Mouse (Mus musculus) hindbrain, embryonic 15.5 days (tissue): ENCODE data around the gene Spata45. TPM values are rescaled to one million over a fixed set of nuclear protein-coding genes. Genes with fewer than 3 reads are reported as not detected.

Experiments used
- ATAC-seq: fragments of 200-750 bp; cut with Nextera tagmentation; 2 replicates; pipeline ENCODE4 v1.8.0; 2017; ENCODE audit warnings: low read depth, moderate number of reproducible peaks, moderate TSS enrichment; ENCODE audit not compliant: low FRiP score
- H3K27ac ChIP-seq: fragments of 300-500 bp; sonication (generic); replicated peaks from 2 replicates; pipeline ENCODE4 v1.5.1; 2015; ENCODE audit warnings: mild to moderate bottlenecking, inconsistent platforms
- H3K27me3 ChIP-seq: fragments of 300-500 bp; sonication (generic); 2 replicates; pipeline ENCODE4 v1.6.1; 2015; ENCODE audit warnings: control low read depth, inconsistent platforms
- H3K36me3 ChIP-seq: fragments of 300-500 bp; sonication (generic); 2 replicates; pipeline ENCODE4 v1.6.1; 2015; ENCODE audit warnings: control low read depth, inconsistent platforms
- H3K4me1 ChIP-seq: fragments of 300-500 bp; sonication (generic); replicated peaks from 2 replicates; pipeline ENCODE4 v1.6.1; 2015; ENCODE audit warnings: control low read depth, inconsistent platforms
- H3K4me2 ChIP-seq: fragments of 300-500 bp; sonication (generic); 2 replicates; pipeline ENCODE4 v1.6.1; 2015; ENCODE audit warnings: moderate library complexity, mild to moderate bottlenecking, inconsistent platforms
- H3K4me3 ChIP-seq: fragments of 300-500 bp; sonication (generic); 2 replicates; pipeline ENCODE4 v1.5.1; 2015; ENCODE audit warnings: mild to moderate bottlenecking, inconsistent platforms
- H3K9ac ChIP-seq: fragments of 300-500 bp; sonication (generic); 2 replicates; pipeline ENCODE4 v1.6.1; 2015; ENCODE audit warnings: inconsistent platforms
- H3K9me3 ChIP-seq: fragments of 300-500 bp; sonication (generic); 2 replicates; pipeline ENCODE4 v1.6.1; 2016; ENCODE audit warnings: control low read depth, inconsistent platforms
- WGBS: fragments of 180-500 bp; shearing (Covaris S2); methylation state at CpG from one replicate; pipeline ENCODE4 v1.1.7; 2015; 5-methylcytosine and 5-hydroxymethylcytosine counted together
- polyA plus RNA-seq: library from polyadenylated mRNA; unstranded; fragments of >200 nt; fragmentation: Nextera tagmentation; extraction: Ambion mirVana; gene quantifications from 2 replicates; pipeline ENCODE4 v1.2.1, GENCODE M21; 2015

The Spata45 gene
- polyA plus RNA-seq, 1 experiment from 2014 or later, result not detected

DNA sequence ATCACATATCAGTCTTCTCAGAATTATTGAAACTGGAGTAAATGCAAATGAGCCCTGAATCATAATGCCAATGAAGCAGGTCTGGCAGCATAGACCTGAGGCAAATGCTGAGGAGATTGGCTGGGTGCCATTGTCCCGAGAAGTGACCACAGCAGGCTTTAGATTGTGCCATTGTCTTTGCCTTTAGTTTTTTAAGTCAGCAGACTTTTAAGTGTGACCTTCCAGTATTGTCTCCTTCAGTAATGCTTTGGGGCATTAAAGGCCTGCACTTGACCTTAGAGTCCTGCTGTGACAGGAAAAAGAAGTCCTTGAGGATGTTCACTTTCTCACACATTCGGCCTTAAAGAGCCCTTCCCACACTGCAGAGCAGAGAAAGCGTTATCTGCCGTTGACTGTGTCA is 33.8 kb downstream of the Spata45 start:
- Histone ChIP-seq H3K4me2 (no peak overlapping the region), H3K36me3 (no peaks in the 10 kb centered on the region), H3K27ac (no peak overlapping the region), H3K4me3 (no peak overlapping the region), H3K9me3 (no peaks in the 10 kb centered on the region), H3K27me3 (no peaks in the 10 kb centered on the region), H3K4me1 (no peaks in the 10 kb centered on the region), H3K9ac (no peak overlapping the region)
- no peak for ATAC-seq
- 86% methylated on average over 4 of the region's 4 CpGs for WGBS

- WGBS, result 93% methylated on average over 6 of the region's 6 CpGs
- Histone ChIP-seq H3K9me3 (no peaks in the 10 kb centered on the region), H3K4me1 (no peaks in the 10 kb centered on the region), H3K27ac (no peak overlapping the region), H3K9ac (no peak overlapping the region), H3K4me2 (no peak overlapping the region), H3K27me3 (no peaks in the 10 kb centered on the region), H3K36me3 (no peaks in the 10 kb centered on the region), H3K4me3 (no peak overlapping the region)
- no peak for ATAC-seq
Measured at GRCm38 (mm10) chr1:191071613-191072012, 35.2 kb downstream of the Spata45 start.

- no peaks in the 10 kb centered on the region for H3K36me3 ChIP-seq
- 94% methylated on average over 16 of the region's 16 CpGs for WGBS
- no peaks in the 10 kb centered on the region for H3K27me3 ChIP-seq
- no peaks in the 10 kb centered on the region for H3K9me3 ChIP-seq
- H3K4me3 ChIP-seq, result no peak overlapping the region
- no peak for ATAC-seq
- H3K4me2 ChIP-seq, result no peak overlapping the region
- H3K4me1 ChIP-seq, result no peaks in the 10 kb centered on the region
- H3K9ac ChIP-seq, result no peak overlapping the region
- H3K27ac ChIP-seq, result no peak overlapping the region
Measured at GRCm38 (mm10) chr1:191072329-191072913, 36.0 kb downstream of the Spata45 start.

- no peak for ATAC-seq
- no peaks in the 10 kb centered on the region for H3K27me3 ChIP-seq
- H3K9me3 ChIP-seq, result no peaks in the 10 kb centered on the region
- no peak overlapping the region for H3K27ac ChIP-seq
- H3K4me1 ChIP-seq, result no peaks in the 10 kb centered on the region
- H3K4me2 ChIP-seq, result no peak overlapping the region
- no peak overlapping the region for H3K4me3 ChIP-seq
- H3K9ac ChIP-seq, result no peak overlapping the region
- 69% methylated on average over 6 of the region's 6 CpGs for WGBS
- H3K36me3 ChIP-seq, result no peaks in the 10 kb centered on the region
Measured at GRCm38 (mm10) chr1:191073001-191073400, 36.6 kb downstream of the Spata45 start.

DNA sequence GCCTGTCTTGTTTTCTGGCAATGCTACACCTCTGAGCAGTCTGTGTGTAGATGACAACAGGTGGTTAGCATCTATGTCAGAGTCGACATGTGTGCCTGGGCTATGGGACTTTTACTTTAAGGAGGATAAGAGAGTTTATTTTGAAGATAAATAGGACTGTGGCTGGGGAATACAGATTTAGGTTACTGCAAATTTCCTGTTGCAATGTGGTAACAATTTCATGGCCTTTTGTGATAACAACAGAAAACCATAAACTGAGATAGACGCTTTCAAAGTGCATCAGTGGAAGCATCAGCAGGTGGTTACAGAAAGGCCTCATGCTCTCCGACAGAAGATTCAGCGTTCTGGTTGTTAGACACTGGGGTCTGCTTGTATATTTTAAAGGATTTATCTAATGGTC is 37.0 kb downstream of the Spata45 start:
- WGBS, result 91% methylated on average over 4 of the region's 4 CpGs
- no peak for ATAC-seq
- no peaks in the 10 kb centered on the region for H3K4me1 ChIP-seq
- no peaks in the 10 kb centered on the region for H3K9me3 ChIP-seq
- no peak overlapping the region for H3K4me2 ChIP-seq
- H3K9ac ChIP-seq, result no peak overlapping the region
- no peak overlapping the region for H3K27ac ChIP-seq
- H3K4me3 ChIP-seq, result no peak overlapping the region
- H3K27me3 ChIP-seq, result no peaks in the 10 kb centered on the region
- H3K36me3 ChIP-seq, result no peaks in the 10 kb centered on the region

DNA sequence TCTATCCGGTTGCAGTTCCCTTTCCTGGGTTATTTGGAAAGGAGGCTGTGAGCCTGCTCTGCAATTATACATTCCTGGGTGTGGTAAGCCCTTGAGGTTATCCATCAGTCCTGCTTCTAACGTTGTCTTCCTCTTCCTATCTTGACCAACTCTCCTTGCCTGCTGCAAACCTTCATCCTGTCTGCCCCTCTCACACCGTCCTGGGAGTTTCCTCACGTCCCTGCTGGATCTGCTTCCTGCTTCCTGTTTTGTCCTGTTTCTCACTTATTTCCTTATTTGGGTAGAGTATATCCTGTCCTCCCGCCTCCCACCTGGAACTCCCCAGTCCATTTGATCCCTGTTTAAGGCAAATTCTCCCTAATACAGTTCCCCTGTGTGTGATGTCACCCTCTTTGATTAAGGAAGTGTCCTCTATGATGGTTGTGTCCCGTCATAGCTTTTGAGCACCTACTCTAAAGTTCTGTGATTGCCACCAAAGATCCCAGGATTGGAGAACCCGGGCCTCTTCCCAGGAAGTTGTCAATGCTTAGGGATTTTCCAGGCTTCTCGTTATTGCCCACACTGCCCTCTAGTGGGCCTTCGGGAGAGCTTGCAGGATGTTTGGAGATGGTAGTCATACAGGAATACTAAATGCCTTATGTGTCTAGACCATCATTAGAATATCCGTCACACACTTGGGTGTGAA is 38.9 kb downstream of the Spata45 start:
- Histone ChIP-seq H3K27ac (no peak overlapping the region), H3K4me2 (no peak overlapping the region), H3K27me3 (no peaks in the 10 kb centered on the region), H3K9me3 (no peaks in the 10 kb centered on the region), H3K4me1 (no peaks in the 10 kb centered on the region), H3K36me3 (no peaks in the 10 kb centered on the region), H3K9ac (no peak overlapping the region), H3K4me3 (no peak overlapping the region)
- no peak; the same call in 1 of the 2 replicates for ATAC-seq
- 69% methylated on average over 10 of the region's 10 CpGs for WGBS

DNA sequence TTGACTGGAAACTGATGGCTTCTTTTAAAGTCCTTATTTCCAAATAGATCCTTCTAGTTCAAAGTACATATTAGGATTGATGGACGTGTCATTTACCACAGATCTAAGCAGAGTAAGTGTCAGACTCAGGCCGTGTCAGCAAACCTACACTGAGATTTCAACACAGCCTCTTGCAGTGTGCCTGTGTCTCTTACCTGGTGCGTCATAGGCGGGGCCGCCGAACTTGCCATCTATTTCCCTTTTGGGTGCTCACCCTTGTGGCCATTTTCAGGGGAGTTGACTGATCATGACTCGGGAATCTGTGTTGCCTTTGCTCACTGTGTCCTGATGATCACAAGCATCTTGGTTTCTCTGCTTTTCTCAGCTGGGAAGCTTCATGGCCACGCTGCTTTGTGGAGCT is 46.8 kb downstream of the Spata45 start:
- no peak for ATAC-seq
- Histone ChIP-seq H3K9ac (no peak overlapping the region), H3K4me3 (no peak overlapping the region), H3K27ac (no peak overlapping the region), H3K4me2 (no peak overlapping the region), H3K4me1 (no peaks in the 10 kb centered on the region), H3K9me3 (no peaks in the 10 kb centered on the region), H3K27me3 (no peaks in the 10 kb centered on the region), H3K36me3 (no peaks in the 10 kb centered on the region)
- WGBS, result 92% methylated on average over 8 of the region's 8 CpGs

- Histone ChIP-seq H3K27me3 (no peaks in the 10 kb centered on the region), H3K4me2 (no peak overlapping the region), H3K36me3 (no peaks in the 10 kb centered on the region), H3K9me3 (no peaks in the 10 kb centered on the region), H3K4me3 (no peak overlapping the region), H3K4me1 (no peaks in the 10 kb centered on the region), H3K27ac (no peak overlapping the region), H3K9ac (no peak overlapping the region)
- ATAC-seq, result no peak
- 72% methylated on average over 5 of the region's 5 CpGs for WGBS
Measured at GRCm38 (mm10) chr1:191084951-191085559, 48.6 kb downstream of the Spata45 start.

- no peak overlapping the region for H3K9ac ChIP-seq
- H3K27me3 ChIP-seq, result no peaks in the 10 kb centered on the region
- H3K4me1 ChIP-seq, result no peaks in the 10 kb centered on the region
- ATAC-seq, result no peak
- no peak overlapping the region for H3K4me2 ChIP-seq
- WGBS, result 77% methylated on average over 12 of the region's 12 CpGs
- H3K36me3 ChIP-seq, result no peaks in the 10 kb centered on the region
- H3K27ac ChIP-seq, result no peak overlapping the region
- no peak overlapping the region for H3K4me3 ChIP-seq
- no peaks in the 10 kb centered on the region for H3K9me3 ChIP-seq
Measured at GRCm38 (mm10) chr1:191085597-191085996, 49.2 kb downstream of the Spata45 start.

GRCm38 (mm10) chr1:191086304-191086878 is 50.0 kb downstream of the Spata45 start:
- H3K9ac ChIP-seq, result no peak overlapping the region
- no peaks in the 10 kb centered on the region for H3K9me3 ChIP-seq
- H3K4me2 ChIP-seq, result no peak overlapping the region
- H3K36me3 ChIP-seq, result no peaks in the 10 kb centered on the region
- H3K4me1 ChIP-seq, result no peaks in the 10 kb centered on the region
- no peaks in the 10 kb centered on the region for H3K27me3 ChIP-seq
- WGBS, result 90% methylated on average over 7 of the region's 7 CpGs
- no peak overlapping the region for H3K4me3 ChIP-seq
- no peak for ATAC-seq
- no peak overlapping the region for H3K27ac ChIP-seq

DNA sequence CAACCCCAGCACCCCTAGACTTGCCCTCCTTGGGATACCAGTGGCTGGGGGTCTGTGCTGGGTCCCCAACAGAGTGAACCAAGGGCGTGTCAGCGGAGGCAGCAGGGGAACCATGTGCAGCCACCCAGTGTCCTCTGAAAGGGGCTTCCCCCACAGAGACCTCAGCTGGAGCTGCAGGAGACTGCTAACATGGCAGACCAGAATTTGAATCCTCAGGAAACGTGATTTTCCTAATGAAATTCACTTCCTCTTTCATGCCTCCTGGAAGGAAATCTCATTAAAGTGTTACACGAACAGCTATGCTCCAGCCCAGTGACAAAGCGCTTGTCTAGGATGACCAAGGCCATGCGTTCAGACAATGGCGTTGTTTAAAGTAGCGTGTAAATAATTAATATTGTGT is 50.5 kb downstream of the Spata45 start:
- H3K9me3 ChIP-seq, result no peaks in the 10 kb centered on the region
- no peak overlapping the region for H3K9ac ChIP-seq
- H3K4me2 ChIP-seq, result no peak overlapping the region
- no peaks in the 10 kb centered on the region for H3K36me3 ChIP-seq
- 76% methylated on average over 8 of the region's 8 CpGs for WGBS
- H3K27me3 ChIP-seq, result no peaks in the 10 kb centered on the region
- no peak for ATAC-seq
- no peak overlapping the region for H3K4me3 ChIP-seq
- no peak overlapping the region for H3K27ac ChIP-seq
- H3K4me1 ChIP-seq, result no peaks in the 10 kb centered on the region

GRCm38 (mm10) chr1:191087955-191088354 is 51.5 kb downstream of the Spata45 start:
- Histone ChIP-seq H3K9ac (no peak overlapping the region), H3K4me2 (no peak overlapping the region), H3K27me3 (no peaks in the 10 kb centered on the region), H3K9me3 (no peaks in the 10 kb centered on the region), H3K4me3 (no peak overlapping the region), H3K36me3 (no peaks in the 10 kb centered on the region), H3K4me1 (no peaks in the 10 kb centered on the region), H3K27ac (no peak overlapping the region)
- 87% methylated on average over 5 of the region's 5 CpGs for WGBS
- ATAC-seq, result no peak
